Comparison of ENCODE assay signal across 9 mouse cellular contexts in the genomic region with DNA sequence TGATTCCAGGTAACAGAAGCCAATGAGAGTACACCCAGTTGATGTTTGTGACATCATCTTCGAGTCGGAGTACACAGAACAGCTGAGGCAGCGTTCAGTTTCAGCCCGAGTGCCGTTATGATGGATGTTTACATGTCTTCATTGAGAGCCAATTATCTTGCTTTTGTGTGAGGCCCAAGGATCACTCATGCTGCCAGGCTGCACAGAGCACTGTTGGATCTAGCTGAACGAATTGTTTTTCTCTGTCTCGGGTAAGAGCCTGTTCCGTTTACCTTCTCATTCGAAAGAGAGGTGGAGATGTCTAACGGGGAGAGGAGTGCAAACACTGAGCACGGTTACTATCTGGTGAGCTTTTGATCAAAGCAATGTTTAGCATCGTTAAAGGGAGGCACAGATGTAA.
DNase-seq lines count a peak whose midpoint lies in the region; ATAC-seq lines count a peak whose summit lies in the region.
"Had no signal": no experiment of that assay in that cellular context is flagged by ENCODE, and none has a peak within 500 bp of the region (broad histone marks: within the 10 kb centered on the region; RNA-seq: fewer than 3 reads in every experiment).

No protein-coding gene starts in this region.

- DNase-seq in embryonic facial prominence, embryonic 10.5 days (ENCODE audit: low spot score), result no peak
- DNase-seq in brain, adult 2 months (ENCODE audit: low read depth, low spot score), result peak; percentile 48
- peak; percentile 31 to 33 for DNase-seq in frontal cortex, postnatal 36 days (ENCODE audit: low spot score in 2 of 2)
- DNase-seq in right cerebral cortex, postnatal 25 days, result peak; percentile 23
- DNase-seq in spleen, postnatal 10 days (ENCODE audit: low spot score in 2 of 2), result no peak

- H3K27ac ChIP-seq in embryonic facial prominence, embryonic 12.5 days, result no peak overlapping the region
- no peak overlapping the region for H3K27ac ChIP-seq in embryonic facial prominence, embryonic 10.5 days (replicated peaks)
- no peak overlapping the region for H3K27ac ChIP-seq in limb, embryonic 12.5 days

- H3K4me3 ChIP-seq in embryonic facial prominence, embryonic 12.5 days, result no peak overlapping the region
- H3K4me3 ChIP-seq in embryonic facial prominence, embryonic 10.5 days, result no peak overlapping the region
- peak overlapping the region; percentile 21 for H3K4me3 ChIP-seq in limb, embryonic 12.5 days (replicated peaks)

- no peaks in the 10 kb centered on the region for H3K4me1 ChIP-seq in embryonic facial prominence, embryonic 12.5 days
- H3K4me1 ChIP-seq in embryonic facial prominence, embryonic 10.5 days, result peaks cover 5% of the 10 kb centered on the region; the same call in 1 of the 2 replicates
- H3K4me1 ChIP-seq in limb, embryonic 12.5 days (replicated peaks), result no peaks in the 10 kb centered on the region

- no peaks in the 10 kb centered on the region for H3K36me3 ChIP-seq in embryonic facial prominence, embryonic 12.5 days
- no peaks in the 10 kb centered on the region for H3K36me3 ChIP-seq in embryonic facial prominence, embryonic 10.5 days (replicated peaks)
- no peaks in the 10 kb centered on the region for H3K36me3 ChIP-seq in limb, embryonic 12.5 days

- no peaks in the 10 kb centered on the region for H3K27me3 ChIP-seq in embryonic facial prominence, embryonic 12.5 days
- no peaks in the 10 kb centered on the region for H3K27me3 ChIP-seq in embryonic facial prominence, embryonic 10.5 days (replicated peaks; ENCODE audit: low read depth, poor library complexity, severe bottlenecking)
- no peaks in the 10 kb centered on the region for H3K27me3 ChIP-seq in limb, embryonic 12.5 days
- H3K27me3 ChIP-seq: CH12.LX had no signal

- H3K4me2 ChIP-seq in embryonic facial prominence, embryonic 12.5 days (replicated peaks), result peak overlapping the region; percentile 21; the same call in 1 of the 2 replicates
- peak overlapping the region; percentile 45 for H3K4me2 ChIP-seq in limb, embryonic 12.5 days

- H3K9me3 ChIP-seq in embryonic facial prominence, embryonic 12.5 days, result no peaks in the 10 kb centered on the region
- no peaks in the 10 kb centered on the region for H3K9me3 ChIP-seq in embryonic facial prominence, embryonic 10.5 days
- H3K9me3 ChIP-seq in limb, embryonic 12.5 days, result no peaks in the 10 kb centered on the region

- no peak overlapping the region for H3K9ac ChIP-seq in embryonic facial prominence, embryonic 12.5 days
- H3K9ac ChIP-seq in limb, embryonic 12.5 days (replicated peaks), result no peak overlapping the region

- 33% methylated on average over 12 of the region's 12 CpGs for WGBS in embryonic facial prominence, embryonic 12.5 days
- 45% methylated on average over 12 of the region's 12 CpGs for WGBS in embryonic facial prominence, embryonic 10.5 days
- 21% methylated on average over 12 of the region's 12 CpGs for WGBS in limb, embryonic 12.5 days

- no peak for ATAC-seq in embryonic facial prominence, embryonic 12.5 days (ENCODE audit: insufficient number of reproducible peaks, insufficient read depth, low FRiP score, low TSS enrichment)
- ATAC-seq in limb, embryonic 12.5 days (ENCODE audit: insufficient number of reproducible peaks, insufficient read depth, low FRiP score, low TSS enrichment, low read depth), result 0 out of 2 replicates have a peak, but pooled peaks have one; percentile 10
- ATAC-seq in erythroid progenitor cell, adult 5-6 weeks (replicated peaks; ENCODE audit: low FRiP score, poor library complexity, severe bottlenecking), result no peak

Comparison
In these comparisons a context has a peak if more than half of its experiments do, and no peak if none do; other contexts are left out.
1. DNase-seq: peak in brain, adult 2 months (single experiment), frontal cortex, postnatal 36 days (2 of 2) and right cerebral cortex, postnatal 25 days (single experiment); none in embryonic facial prominence, embryonic 10.5 days (single experiment) and spleen, postnatal 10 days (0 of 2).